Mouse (Mus musculus): ENCODE results near the gene Zfp503. TPM values are rescaled to one million over a fixed set of nuclear protein-coding genes. Genes with fewer than 3 reads are reported as not detected.
A peak's percentile ranks its signal among the peaks of the same experiment; 100 is the strongest.

Gene Zfp503
- polyA plus RNA-seq, 1 experiment from 2014 or later = 11.6 TPM

GRCm38 (mm10) chr14:22019252-22019948, 30.0 kb upstream of the Zfp503 start, which contains the start of gene Lrmda:
Lrmda (plus strand) TSS chr14:22019712.
- peak within 1 kb of the TSS; percentile 47 for H3K9ac ChIP-seq
- H3K4me2 ChIP-seq (replicated peaks) = peak within 1 kb of the TSS; percentile 62
- H3K9me3 ChIP-seq (ENCODE audit: control insufficient read depth, low read length) = no peaks in the 10 kb centered on the region
- ATAC-seq (ENCODE audit: low FRiP score) (no peak), DNase-seq (ENCODE audit: low spot score) (no peak)
- H3K27ac ChIP-seq = no peak within 1 kb of the TSS
- peaks cover 15% of the 10 kb centered on the region for H3K27me3 ChIP-seq (ENCODE audit: control insufficient read depth, insufficient read depth, low read length)
- no peaks in the 10 kb centered on the region; the same call in 1 of the 2 replicates for H3K4me1 ChIP-seq (replicated peaks; ENCODE audit: control insufficient read depth, insufficient read depth, low read length)
- H3K4me3 ChIP-seq (replicated peaks; ENCODE audit: low read length) = peak within 1 kb of the TSS; percentile 27
- 4% methylated on average over 33 of the region's 33 CpGs for WGBS
- H3K36me3 ChIP-seq (replicated peaks; ENCODE audit: control insufficient read depth, insufficient read depth) = no peaks in the 10 kb centered on the region

GRCm38 (mm10) chr14:22017011-22017410, 27.6 kb upstream of the Zfp503 start:
- Histone ChIP-seq H3K27me3 (ENCODE audit: control insufficient read depth, insufficient read depth, low read length) (peaks cover 15% of the 10 kb centered on the region), H3K9ac (no peak overlapping the region)
- ATAC-seq (ENCODE audit: low FRiP score) = no peak

GRCm38 (mm10) chr14:22014781-22015180, 25.4 kb upstream of the Zfp503 start:
- DNase-seq (ENCODE audit: low spot score) = no peak

More at GRCm38 (mm10) chr14:22017011-22017410, 27.6 kb upstream of the Zfp503 start:
- Histone ChIP-seq H3K9me3 (ENCODE audit: control insufficient read depth, low read length) (no peaks in the 10 kb centered on the region), H3K4me3 (replicated peaks; ENCODE audit: low read length) (no peak overlapping the region), H3K36me3 (replicated peaks; ENCODE audit: control insufficient read depth, insufficient read depth) (no peaks in the 10 kb centered on the region), H3K4me1 (replicated peaks; ENCODE audit: control insufficient read depth, insufficient read depth, low read length) (no peaks in the 10 kb centered on the region; the same call in 1 of the 2 replicates), H3K27ac (no peak overlapping the region), H3K4me2 (replicated peaks) (no peak overlapping the region)
- DNase-seq (ENCODE audit: low spot score) = no peak
- WGBS = 56% methylated on average over 5 of the region's 5 CpGs

GRCm38 (mm10) chr14:22014315-22014714, 24.9 kb upstream of the Zfp503 start:
- WGBS = 91% methylated on average over 5 of the region's 5 CpGs
- Histone ChIP-seq H3K27me3 (ENCODE audit: control insufficient read depth, insufficient read depth, low read length) (peaks cover 6% of the 10 kb centered on the region; the same call in 1 of the 2 replicates), H3K9ac (no peak overlapping the region), H3K27ac (no peak overlapping the region), H3K36me3 (replicated peaks; ENCODE audit: control insufficient read depth, insufficient read depth) (no peaks in the 10 kb centered on the region), H3K9me3 (ENCODE audit: control insufficient read depth, low read length) (no peaks in the 10 kb centered on the region), H3K4me1 (replicated peaks; ENCODE audit: control insufficient read depth, insufficient read depth, low read length) (no peaks in the 10 kb centered on the region; the same call in 1 of the 2 replicates), H3K4me2 (replicated peaks) (no peak overlapping the region), H3K4me3 (replicated peaks; ENCODE audit: low read length) (no peak overlapping the region)
- no peak for DNase-seq (ENCODE audit: low spot score)
- ATAC-seq (ENCODE audit: low FRiP score) = no peak

More at GRCm38 (mm10) chr14:22014781-22015180, 25.4 kb upstream of the Zfp503 start:
- Histone ChIP-seq H3K9ac (no peak overlapping the region), H3K4me2 (replicated peaks) (no peak overlapping the region), H3K27me3 (ENCODE audit: control insufficient read depth, insufficient read depth, low read length) (peaks cover 10% of the 10 kb centered on the region), H3K27ac (no peak overlapping the region), H3K36me3 (replicated peaks; ENCODE audit: control insufficient read depth, insufficient read depth) (no peaks in the 10 kb centered on the region), H3K4me1 (replicated peaks; ENCODE audit: control insufficient read depth, insufficient read depth, low read length) (no peaks in the 10 kb centered on the region; the same call in 1 of the 2 replicates), H3K9me3 (ENCODE audit: control insufficient read depth, low read length) (no peaks in the 10 kb centered on the region), H3K4me3 (replicated peaks; ENCODE audit: low read length) (no peak overlapping the region)
- 60% methylated on average over 4 of the region's 4 CpGs for whole genome bisulfite sequencing
- no peak for ATAC-seq (ENCODE audit: low FRiP score)

- Histone ChIP-seq H3K4me2 (replicated peaks) (no peak overlapping the region), H3K4me1 (replicated peaks; ENCODE audit: control insufficient read depth, insufficient read depth, low read length) (no peaks in the 10 kb centered on the region), H3K9ac (no peak overlapping the region), H3K27ac (no peak overlapping the region), H3K9me3 (ENCODE audit: control insufficient read depth, low read length) (no peaks in the 10 kb centered on the region), H3K4me3 (replicated peaks; ENCODE audit: low read length) (no peak overlapping the region), H3K27me3 (ENCODE audit: control insufficient read depth, insufficient read depth, low read length) (peaks cover 6% of the 10 kb centered on the region), H3K36me3 (replicated peaks; ENCODE audit: control insufficient read depth, insufficient read depth) (no peaks in the 10 kb centered on the region)
- no peak for ATAC-seq (ENCODE audit: low FRiP score)
- DNase-seq (ENCODE audit: low spot score) = no peak
- 91% methylated on average over 6 of the region's 6 CpGs for WGBS
Observed at GRCm38 (mm10) chr14:22007006-22007405, 17.6 kb upstream of the Zfp503 start.

GRCm38 (mm10) chr14:22004943-22005342, 15.5 kb upstream of the Zfp503 start:
- no peak overlapping the region for H3K27ac ChIP-seq
- no peaks in the 10 kb centered on the region for H3K4me1 ChIP-seq (replicated peaks; ENCODE audit: control insufficient read depth, insufficient read depth, low read length)
- no peak overlapping the region for H3K9ac ChIP-seq
- no peaks in the 10 kb centered on the region for H3K36me3 ChIP-seq (replicated peaks; ENCODE audit: control insufficient read depth, insufficient read depth)
- no peaks in the 10 kb centered on the region for H3K9me3 ChIP-seq (ENCODE audit: control insufficient read depth, low read length)
- DNase-seq (ENCODE audit: low spot score) (no peak), ATAC-seq (ENCODE audit: low FRiP score) (no peak)
- no peak overlapping the region for H3K4me3 ChIP-seq (replicated peaks; ENCODE audit: low read length)
- 17% methylated on average over 4 of the region's 4 CpGs for WGBS
- H3K4me2 ChIP-seq (replicated peaks) = no peak overlapping the region
- H3K27me3 ChIP-seq (ENCODE audit: control insufficient read depth, insufficient read depth, low read length) = peaks cover 6% of the 10 kb centered on the region

GRCm38 (mm10) chr14:22003631-22004030, 14.2 kb upstream of the Zfp503 start:
- no peak overlapping the region for H3K4me2 ChIP-seq (replicated peaks)
- peaks cover 6% of the 10 kb centered on the region for H3K27me3 ChIP-seq (ENCODE audit: control insufficient read depth, insufficient read depth, low read length)
- no peak overlapping the region for H3K9ac ChIP-seq
- no peak overlapping the region for H3K4me3 ChIP-seq (replicated peaks; ENCODE audit: low read length)
- H3K9me3 ChIP-seq (ENCODE audit: control insufficient read depth, low read length) = no peaks in the 10 kb centered on the region
- 93% methylated on average over 4 of the region's 4 CpGs for whole genome bisulfite sequencing
- H3K4me1 ChIP-seq (replicated peaks; ENCODE audit: control insufficient read depth, insufficient read depth, low read length) = no peaks in the 10 kb centered on the region
- no peak for DNase-seq (ENCODE audit: low spot score)
- H3K27ac ChIP-seq = no peak overlapping the region
- H3K36me3 ChIP-seq (replicated peaks; ENCODE audit: control insufficient read depth, insufficient read depth) = no peaks in the 10 kb centered on the region
- no peak for ATAC-seq (ENCODE audit: low FRiP score)

- no peak for ATAC-seq (ENCODE audit: low FRiP score)
- DNase-seq (ENCODE audit: low spot score) = no peak
- Histone ChIP-seq H3K4me1 (replicated peaks; ENCODE audit: control insufficient read depth, insufficient read depth, low read length) (no peaks in the 10 kb centered on the region), H3K9me3 (ENCODE audit: control insufficient read depth, low read length) (no peaks in the 10 kb centered on the region), H3K4me2 (replicated peaks) (no peak overlapping the region), H3K36me3 (replicated peaks; ENCODE audit: control insufficient read depth, insufficient read depth) (no peaks in the 10 kb centered on the region), H3K9ac (no peak overlapping the region), H3K27me3 (ENCODE audit: control insufficient read depth, insufficient read depth, low read length) (peaks cover 6% of the 10 kb centered on the region), H3K27ac (no peak overlapping the region), H3K4me3 (replicated peaks; ENCODE audit: low read length) (no peak overlapping the region)
- WGBS = 88% methylated on average over 1 of the region's 1 CpGs
Observed at GRCm38 (mm10) chr14:22003231-22003630, 13.8 kb upstream of the Zfp503 start.

- DNase-seq (ENCODE audit: low spot score) (no peak), ATAC-seq (ENCODE audit: low FRiP score) (no peak)
- Histone ChIP-seq H3K4me1 (replicated peaks; ENCODE audit: control insufficient read depth, insufficient read depth, low read length) (no peaks in the 10 kb centered on the region; the same call in 1 of the 2 replicates), H3K4me3 (replicated peaks; ENCODE audit: low read length) (no peak overlapping the region), H3K27ac (no peak overlapping the region), H3K27me3 (ENCODE audit: control insufficient read depth, insufficient read depth, low read length) (peaks cover 9% of the 10 kb centered on the region), H3K36me3 (replicated peaks; ENCODE audit: control insufficient read depth, insufficient read depth) (no peaks in the 10 kb centered on the region), H3K9ac (no peak overlapping the region), H3K4me2 (replicated peaks) (no peak overlapping the region), H3K9me3 (ENCODE audit: control insufficient read depth, low read length) (no peaks in the 10 kb centered on the region)
- 94% methylated on average over 4 of the region's 4 CpGs for WGBS
Observed at GRCm38 (mm10) chr14:21999588-21999987, 10.2 kb upstream of the Zfp503 start.

Data from hindbrain, embryonic 14.5 days (tissue).